Mouse (Mus musculus): ENCODE results near the gene Arl8a. TPM values are rescaled to one million over a fixed set of nuclear protein-coding genes. Genes with fewer than 3 reads are reported as not detected.

The Arl8a gene
- total and polyA plus RNA-seq, 2 experiments = 3.2 to 15.2 TPM

DNA sequence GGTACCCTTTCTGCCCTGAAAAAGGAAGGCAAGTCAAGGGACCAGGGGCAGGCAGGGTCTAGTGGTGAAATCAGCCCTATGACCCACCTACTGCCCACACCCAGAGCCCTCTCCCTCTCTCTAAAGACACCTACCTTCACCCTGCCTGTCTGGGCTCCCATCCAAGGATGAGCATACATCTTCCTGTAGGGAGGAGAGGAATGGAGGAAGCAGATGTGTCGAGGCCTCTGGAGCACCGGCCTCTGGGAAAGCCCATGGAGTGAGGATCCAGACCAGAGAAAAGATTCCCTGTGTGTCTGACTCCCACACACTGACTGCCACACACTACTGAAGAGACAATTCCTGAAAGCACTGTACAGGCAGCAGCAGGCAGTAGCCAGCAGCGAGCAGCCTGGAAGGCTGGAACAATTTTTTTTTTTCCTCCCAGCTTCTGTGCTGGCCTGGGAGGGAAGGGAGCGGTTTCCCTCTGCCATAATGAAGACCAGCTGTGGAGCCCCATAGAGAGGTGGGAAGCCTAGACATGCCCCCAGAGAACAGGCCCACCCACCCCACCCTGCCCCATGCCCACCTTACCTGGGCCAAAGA is 20.1 kb upstream of the Arl8a start:
- H3K4me1 ChIP-seq (ENCODE audit: control insufficient read depth, insufficient read depth, low read length) = no peaks in the 10 kb centered on the region
- no peak for DNase-seq (ENCODE audit: extremely low read depth, low read depth, low spot score)

DNA sequence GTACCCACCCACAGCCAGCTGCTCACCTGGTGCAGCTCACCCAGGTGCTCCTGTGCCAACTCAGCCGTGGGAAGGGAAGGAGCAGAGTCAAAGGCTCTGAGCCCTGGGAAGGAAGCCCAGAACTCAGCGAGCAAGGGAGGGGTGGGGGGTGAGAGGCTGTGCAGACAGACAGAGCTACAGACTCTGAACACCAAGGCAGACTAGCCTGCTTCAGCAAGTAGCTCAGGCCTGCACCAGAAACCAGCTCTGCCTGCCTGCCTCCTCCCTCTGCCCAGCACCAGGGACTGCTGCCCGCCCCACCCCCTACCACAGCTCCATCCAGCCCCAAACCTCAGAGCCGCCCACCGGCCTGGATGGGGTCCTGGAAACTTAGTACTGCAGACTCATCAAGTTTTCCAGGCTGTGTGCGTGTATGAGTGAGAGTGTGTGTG is 18.6 kb upstream of the Arl8a start:
- no peak overlapping the region for H3K9ac ChIP-seq (ENCODE audit: low read depth, low read length)
- no peak for DNase-seq (ENCODE audit: extremely low read depth, low read depth, low spot score)
- no peak overlapping the region for H3K27ac ChIP-seq (replicated peaks; ENCODE audit: insufficient read depth, low read depth, low read length)
- WGBS = 59% methylated on average over 6 of the region's 6 CpGs
- no peaks in the 10 kb centered on the region for H3K4me1 ChIP-seq (ENCODE audit: control insufficient read depth, insufficient read depth, low read length)
- H3K27me3 ChIP-seq (ENCODE audit: control insufficient read depth, insufficient read depth, low read length) = no peaks in the 10 kb centered on the region
- H3K36me3 ChIP-seq (ENCODE audit: control insufficient read depth, insufficient read depth, low read length) = no peaks in the 10 kb centered on the region
- H3K79me2 ChIP-seq (ENCODE audit: control insufficient read depth, insufficient read depth, low read length) = no peaks in the 10 kb centered on the region
- H3K4me3 ChIP-seq (ENCODE audit: insufficient read depth, low read depth, low read length) = no peak overlapping the region
- TF ChIP-seq POLR2A (IDR thresholded peaks at IDR 0.05; ENCODE audit: extremely low read depth, insufficient read depth, low read length) (no peak), CTCF (IDR thresholded peaks at IDR 0.05; ENCODE audit: low read depth, low read length) (no peak)

More for the DNA sequence above, 20.1 kb upstream of the Arl8a start:
- H3K36me3 ChIP-seq (ENCODE audit: control insufficient read depth, insufficient read depth, low read length) = no peaks in the 10 kb centered on the region
- no peaks in the 10 kb centered on the region for H3K79me2 ChIP-seq (ENCODE audit: control insufficient read depth, insufficient read depth, low read length)
- TF ChIP-seq CTCF (IDR thresholded peaks at IDR 0.05; ENCODE audit: low read depth, low read length) = no peak
- no peak overlapping the region for H3K9ac ChIP-seq (ENCODE audit: low read depth, low read length)
- H3K4me3 ChIP-seq (ENCODE audit: insufficient read depth, low read depth, low read length) = no peak overlapping the region
- WGBS = 76% methylated on average over 4 of the region's 4 CpGs
- H3K27me3 ChIP-seq (ENCODE audit: control insufficient read depth, insufficient read depth, low read length) = no peaks in the 10 kb centered on the region
- no peak overlapping the region for H3K27ac ChIP-seq (replicated peaks; ENCODE audit: insufficient read depth, low read depth, low read length)

DNA sequence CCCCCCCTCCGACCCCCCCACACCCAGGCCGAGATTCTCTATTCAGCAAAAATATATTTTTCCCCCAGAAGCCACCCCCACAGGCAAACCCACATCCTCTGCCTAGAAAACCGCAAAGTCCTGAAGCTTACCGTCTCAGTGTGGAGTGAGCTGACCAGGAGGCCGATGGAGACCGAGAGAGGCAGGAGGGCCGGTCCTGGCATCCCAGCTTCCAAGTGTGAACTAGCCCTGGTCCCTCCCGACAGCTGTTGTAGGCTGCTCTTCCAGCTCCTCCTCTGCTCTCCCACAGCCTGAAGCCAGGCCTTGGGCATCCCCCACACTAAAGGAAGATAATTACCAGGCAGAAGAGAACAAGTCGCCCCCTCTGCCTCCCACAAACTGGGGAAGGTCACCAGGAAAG is 17.6 kb upstream of the Arl8a start:
- no peak for DNase-seq (ENCODE audit: extremely low read depth, low read depth, low spot score)
- Histone ChIP-seq H3K27ac (replicated peaks; ENCODE audit: insufficient read depth, low read depth, low read length) (no peak overlapping the region), H3K79me2 (ENCODE audit: control insufficient read depth, insufficient read depth, low read length) (no peaks in the 10 kb centered on the region), H3K36me3 (ENCODE audit: control insufficient read depth, insufficient read depth, low read length) (no peaks in the 10 kb centered on the region), H3K27me3 (ENCODE audit: control insufficient read depth, insufficient read depth, low read length) (no peaks in the 10 kb centered on the region), H3K9ac (ENCODE audit: low read depth, low read length) (no peak overlapping the region), H3K4me1 (ENCODE audit: control insufficient read depth, insufficient read depth, low read length) (no peaks in the 10 kb centered on the region), H3K4me3 (ENCODE audit: insufficient read depth, low read depth, low read length) (no peak overlapping the region)
- WGBS = 40% methylated on average over 9 of the region's 9 CpGs
- TF ChIP-seq POLR2A (IDR thresholded peaks at IDR 0.05; ENCODE audit: extremely low read depth, insufficient read depth, low read length) = no peak
- TF ChIP-seq CTCF (IDR thresholded peaks at IDR 0.05; ENCODE audit: low read depth, low read length) = no peak

DNA sequence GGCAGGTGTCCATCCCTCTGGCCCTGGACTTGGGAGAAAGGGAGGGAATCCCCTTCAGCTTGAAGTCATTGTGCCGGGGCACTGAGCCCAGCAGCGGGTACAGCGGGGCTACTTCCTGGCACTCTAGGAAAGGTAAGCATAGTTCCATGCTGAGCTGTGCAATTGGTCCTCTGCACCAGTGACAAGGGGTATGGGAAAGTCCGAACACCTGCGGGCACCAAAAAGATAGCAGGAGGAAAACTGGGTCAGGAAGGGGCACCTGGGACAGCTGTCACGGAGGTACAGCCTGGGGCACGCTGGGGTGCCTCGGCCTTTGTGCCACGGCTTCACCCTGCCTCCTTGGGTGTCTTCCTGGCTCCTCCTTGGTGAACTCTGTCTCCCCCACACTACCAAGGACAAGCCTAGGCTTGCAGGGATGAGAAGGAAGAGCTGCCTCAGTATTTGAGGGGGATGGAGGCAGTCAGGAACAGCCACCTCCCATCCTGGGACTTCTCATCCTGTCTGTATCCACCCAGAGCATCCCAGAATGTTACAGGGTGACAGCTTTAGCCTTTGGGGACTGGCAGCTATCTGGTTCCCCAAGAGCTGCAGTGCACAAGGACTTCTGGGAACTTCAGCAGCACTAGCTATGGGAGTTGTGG is 17.0 kb upstream of the Arl8a start:
- H3K27ac ChIP-seq (replicated peaks; ENCODE audit: insufficient read depth, low read depth, low read length) = no peak overlapping the region
- H3K9ac ChIP-seq (ENCODE audit: low read depth, low read length) = no peak overlapping the region
- DNase-seq (ENCODE audit: extremely low read depth, low read depth, low spot score) = no peak
- H3K79me2 ChIP-seq (ENCODE audit: control insufficient read depth, insufficient read depth, low read length) = no peaks in the 10 kb centered on the region
- H3K4me3 ChIP-seq (ENCODE audit: insufficient read depth, low read depth, low read length) = no peak overlapping the region
- TF ChIP-seq CTCF (IDR thresholded peaks at IDR 0.05; ENCODE audit: low read depth, low read length) = no peak
- no peak for TF ChIP-seq POLR2A (IDR thresholded peaks at IDR 0.05; ENCODE audit: extremely low read depth, insufficient read depth, low read length)
- H3K27me3 ChIP-seq (ENCODE audit: control insufficient read depth, insufficient read depth, low read length) = no peaks in the 10 kb centered on the region
- H3K36me3 ChIP-seq (ENCODE audit: control insufficient read depth, insufficient read depth, low read length) = no peaks in the 10 kb centered on the region
- WGBS = 75% methylated on average over 9 of the region's 9 CpGs
- no peaks in the 10 kb centered on the region for H3K4me1 ChIP-seq (ENCODE audit: control insufficient read depth, insufficient read depth, low read length)

DNA sequence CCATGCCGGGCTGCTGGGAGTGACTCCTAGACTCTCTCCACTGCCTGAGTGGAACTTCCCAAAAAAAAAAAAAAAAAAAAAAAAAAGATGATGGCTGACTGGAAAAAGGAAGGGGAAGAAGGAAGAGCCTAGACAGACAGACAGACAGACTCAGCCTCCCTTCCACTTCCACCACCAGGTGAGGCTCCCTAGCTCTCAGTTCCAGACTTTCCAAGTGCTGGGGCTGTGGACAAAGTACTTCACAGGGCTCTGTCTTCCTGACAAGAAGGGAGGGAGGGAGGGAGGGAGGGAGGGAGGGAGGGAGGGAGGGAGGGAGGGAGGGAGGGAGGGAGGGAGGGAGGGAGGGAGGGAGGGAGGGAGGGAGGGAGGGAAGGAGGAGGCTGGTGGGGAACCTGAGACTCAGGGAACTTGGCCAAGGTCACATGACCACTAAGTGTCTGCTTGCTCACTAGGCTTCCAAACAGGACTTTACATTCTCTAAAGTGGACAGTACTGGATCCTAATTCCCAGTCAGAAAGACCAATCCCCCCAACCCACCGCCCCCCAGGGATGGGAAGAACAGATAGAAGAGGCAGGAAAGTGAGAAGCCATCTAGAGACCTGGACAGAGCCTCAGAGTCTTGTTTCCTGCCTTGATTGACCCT is 16.1 kb upstream of the Arl8a start:
- TF ChIP-seq POLR2A (IDR thresholded peaks at IDR 0.05; ENCODE audit: extremely low read depth, insufficient read depth, low read length) = no peak
- TF ChIP-seq CTCF (IDR thresholded peaks at IDR 0.05; ENCODE audit: low read depth, low read length) = no peak
- Histone ChIP-seq H3K4me3 (ENCODE audit: insufficient read depth, low read depth, low read length) (no peak overlapping the region), H3K36me3 (ENCODE audit: control insufficient read depth, insufficient read depth, low read length) (no peaks in the 10 kb centered on the region), H3K4me1 (ENCODE audit: control insufficient read depth, insufficient read depth, low read length) (no peaks in the 10 kb centered on the region), H3K27ac (replicated peaks; ENCODE audit: insufficient read depth, low read depth, low read length) (no peak overlapping the region), H3K9ac (ENCODE audit: low read depth, low read length) (no peak overlapping the region), H3K79me2 (ENCODE audit: control insufficient read depth, insufficient read depth, low read length) (no peaks in the 10 kb centered on the region), H3K27me3 (ENCODE audit: control insufficient read depth, insufficient read depth, low read length) (no peaks in the 10 kb centered on the region)
- WGBS = 53% methylated on average over 2 of the region's 2 CpGs
- DNase-seq (ENCODE audit: extremely low read depth, low read depth, low spot score) = no peak

DNA sequence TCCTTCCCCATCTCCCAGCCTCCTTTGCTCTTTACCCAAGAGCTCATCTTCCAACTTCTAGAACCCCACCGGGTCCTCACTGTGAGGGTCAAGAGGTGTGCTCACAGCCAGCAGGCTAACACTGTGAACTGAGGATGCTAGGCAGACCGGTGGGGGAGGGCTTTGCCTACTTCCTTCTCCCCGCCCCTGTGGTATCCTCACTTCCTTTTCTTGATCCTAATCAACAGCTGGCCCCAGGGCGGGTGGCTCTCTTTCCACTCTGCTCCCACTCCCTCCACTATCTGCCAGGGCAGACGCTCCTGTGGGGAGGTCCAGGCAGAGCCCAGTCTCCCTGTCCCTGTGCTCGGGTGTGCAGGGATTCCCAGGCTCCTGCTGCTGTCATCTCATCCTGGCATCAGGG is 15.6 kb upstream of the Arl8a start:
- DNase-seq (ENCODE audit: extremely low read depth, low read depth, low spot score) = no peak
- Histone ChIP-seq H3K4me3 (ENCODE audit: insufficient read depth, low read depth, low read length) (no peak overlapping the region), H3K4me1 (ENCODE audit: control insufficient read depth, insufficient read depth, low read length) (no peaks in the 10 kb centered on the region), H3K27me3 (ENCODE audit: control insufficient read depth, insufficient read depth, low read length) (no peaks in the 10 kb centered on the region), H3K9ac (ENCODE audit: low read depth, low read length) (no peak overlapping the region), H3K27ac (replicated peaks; ENCODE audit: insufficient read depth, low read depth, low read length) (0 out of 2 replicates have a peak overlapping the region, but pooled peaks have one; percentile 42), H3K36me3 (ENCODE audit: control insufficient read depth, insufficient read depth, low read length) (no peaks in the 10 kb centered on the region), H3K79me2 (ENCODE audit: control insufficient read depth, insufficient read depth, low read length) (no peaks in the 10 kb centered on the region)
- TF ChIP-seq CTCF (IDR thresholded peaks at IDR 0.05; ENCODE audit: low read depth, low read length) = no peak
- TF ChIP-seq POLR2A (IDR thresholded peaks at IDR 0.05; ENCODE audit: extremely low read depth, insufficient read depth, low read length) = no peak
- 27% methylated on average over 6 of the region's 6 CpGs for WGBS
